Mouse (Mus musculus): ENCODE measurements around the gene Irgm1. TPM values are rescaled to one million over a fixed set of nuclear protein-coding genes. Genes with fewer than 3 reads are reported as not detected.
"Not testable (repeated sequence)": the region's sequence is repeated elsewhere in the genome, so short reads cannot be mapped to it uniquely, and the experiment has no call there.

The Irgm1 gene
- 3.0 and 3.6 TPM in 2 replicates for polyA plus RNA-seq (2016; fragmentation: Nextera tagmentation; extraction: Ambion mirVana)

DNA sequence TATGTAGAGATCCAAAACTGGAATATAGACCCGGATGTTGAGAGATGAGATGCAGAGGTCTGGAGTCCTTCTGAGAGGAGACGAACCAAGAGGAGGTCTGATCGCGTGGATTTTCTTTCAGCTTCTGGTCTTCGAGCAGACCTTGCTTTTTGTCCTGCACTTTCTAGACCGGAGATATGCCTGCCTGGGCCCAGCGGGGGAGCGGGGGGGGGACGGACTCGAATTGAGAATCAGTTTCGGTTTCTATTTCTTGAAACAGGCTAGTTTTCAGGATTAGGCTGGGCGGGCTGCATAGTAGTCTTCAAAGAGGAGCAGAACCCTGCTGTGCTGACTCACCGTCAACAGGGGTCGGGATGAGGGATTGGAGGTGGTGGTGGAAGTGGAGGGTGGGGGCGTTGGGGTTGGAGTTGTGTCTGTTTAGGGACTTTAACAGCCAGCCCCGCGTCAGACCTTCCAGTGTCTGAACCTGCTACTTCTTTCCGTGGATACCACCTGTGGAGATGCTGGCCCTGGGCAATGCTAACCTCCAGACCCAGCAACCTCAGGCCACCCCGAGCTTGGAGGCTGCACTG is at the start of gene Irgm1:
Gene Irgm1 (minus strand): TSS at position 483 of the 572 bp plus-strand sequence.
- no peaks in the 10 kb centered on the region for H3K36me3 ChIP-seq
- peak within 1 kb of the TSS; percentile 65 for H3K4me3 ChIP-seq
- 1% methylated on average over 19 of the region's 19 CpGs for WGBS
- H3K9me3 ChIP-seq: no peaks in the 10 kb centered on the region
- H3K27me3 ChIP-seq (ENCODE audit: insufficient read depth, poor library complexity, severe bottlenecking): no peaks in the 10 kb centered on the region; the same call in 1 of the 2 replicates
- H3K27ac ChIP-seq: peak within 1 kb of the TSS; percentile 85
- peaks cover 35% of the 10 kb centered on the region for H3K4me1 ChIP-seq
- DNase-seq (ENCODE audit: low spot score): peak; percentile 87

DNA sequence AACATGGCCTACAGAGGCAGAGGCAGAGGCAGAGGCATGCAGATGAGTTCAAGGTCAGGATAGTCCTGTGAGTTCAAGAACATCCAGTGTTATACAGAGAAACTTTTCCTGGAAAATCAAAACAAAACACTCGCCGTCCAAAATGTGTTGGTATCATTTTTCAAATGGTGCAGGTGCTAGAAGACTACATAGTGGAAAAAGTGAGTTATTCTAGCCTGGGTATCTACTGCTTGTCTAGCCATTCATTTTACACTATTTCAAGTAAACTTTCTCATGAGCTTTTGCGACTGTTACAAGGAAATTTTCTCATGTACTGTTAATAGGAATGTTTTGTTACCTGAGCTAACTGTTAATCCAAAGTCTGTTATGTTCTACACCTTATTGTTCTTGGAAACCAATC is 46.9 kb upstream of the Irgm1 start:
- no peaks in the 10 kb centered on the region for H3K27me3 ChIP-seq (ENCODE audit: insufficient read depth, poor library complexity, severe bottlenecking)
- no peak overlapping the region for H3K4me3 ChIP-seq
- 83% methylated on average over 3 of the region's 3 CpGs for WGBS

DNA sequence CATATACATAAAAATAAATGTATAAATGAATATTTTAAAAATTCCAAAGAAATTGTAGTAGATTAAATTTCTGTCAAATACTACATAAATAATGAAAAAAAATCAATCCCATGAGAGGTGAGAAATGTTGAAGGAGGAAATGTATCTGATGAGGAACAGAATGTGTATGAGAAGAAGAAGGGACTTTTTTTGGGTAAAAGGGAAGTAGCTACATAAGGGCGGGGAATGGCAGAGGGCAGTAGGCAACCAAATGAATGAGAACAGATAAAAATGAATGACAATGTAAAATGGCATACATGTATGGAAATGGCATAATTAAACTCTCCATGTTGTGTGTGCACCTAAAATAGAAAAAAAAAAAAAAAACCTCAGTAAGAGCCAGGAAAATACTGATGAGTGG is 42.1 kb upstream of the Irgm1 start:
- no peak overlapping the region for H3K4me3 ChIP-seq
- no peak overlapping the region for H3K27ac ChIP-seq
- no peaks in the 10 kb centered on the region for H3K36me3 ChIP-seq
- no peak for DNase-seq (ENCODE audit: low spot score)
- H3K27me3 ChIP-seq (ENCODE audit: insufficient read depth, poor library complexity, severe bottlenecking): no peaks in the 10 kb centered on the region
- H3K4me1 ChIP-seq: no peaks in the 10 kb centered on the region
- H3K9me3 ChIP-seq: no peaks in the 10 kb centered on the region
- 88% methylated on average over 1 of the region's 1 CpGs for WGBS

More for the DNA sequence above, 46.9 kb upstream of the Irgm1 start:
- Histone ChIP-seq H3K36me3 (no peaks in the 10 kb centered on the region), H3K4me1 (no peaks in the 10 kb centered on the region), H3K9me3 (no peaks in the 10 kb centered on the region), H3K27ac (no peak overlapping the region)
- no peak for DNase-seq (ENCODE audit: low spot score)

DNA sequence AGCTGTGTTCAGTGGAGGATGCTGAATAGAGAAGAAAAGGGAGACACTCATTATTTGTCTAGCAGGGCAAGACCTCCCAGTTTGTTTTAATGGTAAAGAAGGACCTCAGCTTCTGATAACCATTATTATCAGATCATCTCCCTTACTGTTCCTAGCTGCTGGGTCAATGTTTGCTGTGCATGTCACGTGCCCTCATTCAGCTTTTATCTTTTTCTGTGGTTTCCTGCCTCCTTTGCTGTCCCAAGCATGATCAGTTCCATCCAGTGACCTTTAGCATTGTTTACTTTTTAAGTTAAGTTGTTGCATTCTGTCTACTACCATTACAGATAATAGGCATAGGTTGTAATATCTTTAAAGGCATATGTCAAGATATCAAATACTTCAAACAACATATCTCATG is 37.0 kb upstream of the Irgm1 start:
- 55% methylated on average over 1 of the region's 1 CpGs for WGBS
- H3K27ac ChIP-seq: no peak overlapping the region
- H3K4me1 ChIP-seq: no peaks in the 10 kb centered on the region
- no peak overlapping the region for H3K4me3 ChIP-seq
- no peaks in the 10 kb centered on the region for H3K27me3 ChIP-seq (ENCODE audit: insufficient read depth, poor library complexity, severe bottlenecking)
- DNase-seq (ENCODE audit: low spot score): no peak
- H3K9me3 ChIP-seq: no peaks in the 10 kb centered on the region
- H3K36me3 ChIP-seq: no peaks in the 10 kb centered on the region

DNA sequence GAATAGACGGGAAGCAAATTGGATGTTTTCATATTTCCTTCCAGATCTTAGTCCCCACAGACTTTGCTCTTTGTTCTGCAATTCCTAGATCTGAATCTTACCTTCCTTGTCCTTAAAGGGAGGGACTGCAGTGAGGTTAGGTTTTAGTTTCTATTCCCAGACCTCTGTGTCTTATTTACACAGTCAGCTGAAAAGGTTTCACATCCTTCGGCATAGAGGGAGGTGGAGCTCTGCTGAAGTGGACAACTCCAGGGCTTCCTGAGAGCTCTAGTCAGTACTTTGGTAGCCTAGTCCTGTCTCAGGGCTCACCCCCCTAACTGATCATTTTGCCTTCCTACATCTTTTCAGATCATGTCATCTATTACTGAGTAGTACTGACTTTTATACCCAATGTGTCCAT is 30.5 kb upstream of the Irgm1 start, which contains the start of gene Gm5431:
Gene Gm5431 (minus strand): TSS at position 194 of the 400 bp plus-strand sequence.
- WGBS: 62% methylated on average over 2 of the region's 2 CpGs
- no peak for DNase-seq (ENCODE audit: low spot score)

DNA sequence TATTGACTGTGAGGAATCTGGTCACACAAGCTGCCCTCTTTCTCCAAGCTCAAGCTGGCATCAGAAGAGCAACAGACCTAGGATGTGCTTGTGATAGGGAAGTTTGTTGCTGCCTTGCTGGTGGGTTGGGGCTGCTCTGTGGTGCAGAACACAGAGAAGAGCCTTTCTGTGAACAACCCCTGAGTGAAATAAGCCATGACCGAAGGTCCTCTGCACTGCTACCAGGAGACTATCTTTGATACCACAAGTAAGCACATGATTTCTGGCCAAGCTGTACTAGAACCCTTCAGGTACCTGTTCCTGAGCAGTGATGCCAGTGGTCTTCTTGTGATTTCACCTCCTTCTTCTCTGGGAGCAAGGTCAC is 30.1 kb upstream of the Irgm1 start:
- not testable (repeated sequence) for H3K9me3 ChIP-seq; H3K27ac ChIP-seq; H3K4me3 ChIP-seq; H3K36me3 ChIP-seq; H3K4me1 ChIP-seq; DNase-seq (ENCODE audit: low spot score); H3K27me3 ChIP-seq (ENCODE audit: insufficient read depth, poor library complexity, severe bottlenecking)
- 74% methylated on average over 1 of the region's 1 CpGs for WGBS

More for the DNA sequence above, 30.5 kb upstream of the Irgm1 start, which contains the start of gene Gm5431:
- H3K4me3 ChIP-seq: no peak within 1 kb of the TSS
- no peaks in the 10 kb centered on the region for H3K36me3 ChIP-seq
- no peaks in the 10 kb centered on the region for H3K9me3 ChIP-seq
- no peak within 1 kb of the TSS for H3K27ac ChIP-seq
- no peaks in the 10 kb centered on the region for H3K27me3 ChIP-seq (ENCODE audit: insufficient read depth, poor library complexity, severe bottlenecking)
- no peaks in the 10 kb centered on the region for H3K4me1 ChIP-seq

DNA sequence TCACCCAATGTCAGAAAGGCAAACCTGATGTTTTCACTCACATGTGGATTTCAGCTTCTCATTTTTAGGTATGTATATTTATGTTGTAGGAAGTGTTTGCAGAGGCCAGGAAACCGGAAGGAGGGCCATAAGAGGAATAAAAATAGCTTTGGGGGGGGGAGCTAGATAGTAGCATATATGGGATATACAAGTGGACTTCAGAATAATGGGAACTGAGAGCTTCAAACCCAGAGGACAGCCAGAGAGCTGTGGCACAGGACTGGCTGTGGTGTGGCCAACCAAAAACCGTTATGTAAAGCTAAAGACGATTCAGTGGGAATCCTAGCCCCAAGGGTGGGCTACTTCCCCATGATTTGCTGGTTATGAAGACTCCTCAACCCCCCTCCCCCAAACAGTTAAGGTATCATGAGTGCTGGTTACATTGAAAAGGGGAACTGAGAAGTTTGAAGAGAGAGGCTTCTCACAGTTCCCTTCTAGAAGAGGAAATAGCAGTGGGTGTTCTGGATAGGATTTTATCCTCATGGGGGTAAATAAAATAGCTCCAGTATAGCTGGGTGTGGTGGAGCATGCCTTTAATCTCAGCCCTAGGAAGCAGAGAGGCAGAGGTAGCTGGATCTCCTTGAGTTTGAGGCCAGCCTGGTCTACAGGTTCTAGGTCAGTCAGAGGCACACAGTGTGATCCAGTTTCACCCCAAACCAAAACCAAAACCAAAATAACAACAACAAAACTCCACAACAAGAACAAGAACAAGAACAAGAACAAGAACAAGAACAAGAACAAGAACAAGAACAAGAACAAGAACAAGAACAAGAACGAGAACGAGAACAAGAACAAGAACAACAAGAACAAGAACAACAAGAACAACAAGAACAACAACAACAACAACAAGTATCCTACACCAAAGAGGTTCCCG is 29.4 kb upstream of the Irgm1 start:
- H3K9me3 ChIP-seq; H3K27me3 ChIP-seq (ENCODE audit: insufficient read depth, poor library complexity, severe bottlenecking); H3K27ac ChIP-seq; H3K4me1 ChIP-seq; DNase-seq (ENCODE audit: low spot score); H3K4me3 ChIP-seq; H3K36me3 ChIP-seq: not testable (repeated sequence)
- 76% methylated on average over 6 of the region's 6 CpGs for WGBS

DNA sequence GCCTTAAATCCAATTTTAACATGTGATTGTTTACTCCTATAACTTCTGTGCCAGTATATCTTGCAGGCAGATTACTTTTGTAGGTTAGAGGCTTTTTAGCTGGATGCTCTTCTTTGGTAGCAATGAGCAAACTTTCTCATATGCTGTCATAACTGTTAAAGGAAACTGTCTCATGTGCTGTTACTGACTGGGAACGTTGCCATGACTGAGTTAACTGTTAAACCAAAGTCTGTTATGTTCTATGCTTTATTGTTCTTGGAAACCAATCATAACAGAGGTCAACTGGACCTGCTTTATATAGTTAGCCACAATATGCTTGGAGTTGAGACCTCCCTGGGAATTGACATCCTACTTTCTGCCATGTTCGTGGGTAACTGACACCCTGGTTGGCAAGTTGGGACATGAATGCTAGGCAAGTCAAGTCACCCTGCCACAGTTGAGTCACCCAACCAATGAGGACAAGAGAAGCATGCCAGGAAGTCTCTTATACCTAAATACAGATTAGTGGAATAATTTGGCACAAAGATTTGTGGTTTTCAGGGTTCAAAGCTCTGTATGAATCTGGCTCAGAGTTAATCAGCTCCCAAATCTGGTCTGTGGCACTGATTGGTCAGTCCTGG is 27.4 kb upstream of the Irgm1 start:
- Histone ChIP-seq H3K9me3 (no peaks in the 10 kb centered on the region), H3K27ac (no peak overlapping the region), H3K4me3 (no peak overlapping the region), H3K4me1 (no peaks in the 10 kb centered on the region), H3K36me3 (no peaks in the 10 kb centered on the region), H3K27me3 (ENCODE audit: insufficient read depth, poor library complexity, severe bottlenecking) (no peaks in the 10 kb centered on the region)
- WGBS: 72% methylated on average over 2 of the region's 2 CpGs
- no peak for DNase-seq (ENCODE audit: low spot score)

DNA sequence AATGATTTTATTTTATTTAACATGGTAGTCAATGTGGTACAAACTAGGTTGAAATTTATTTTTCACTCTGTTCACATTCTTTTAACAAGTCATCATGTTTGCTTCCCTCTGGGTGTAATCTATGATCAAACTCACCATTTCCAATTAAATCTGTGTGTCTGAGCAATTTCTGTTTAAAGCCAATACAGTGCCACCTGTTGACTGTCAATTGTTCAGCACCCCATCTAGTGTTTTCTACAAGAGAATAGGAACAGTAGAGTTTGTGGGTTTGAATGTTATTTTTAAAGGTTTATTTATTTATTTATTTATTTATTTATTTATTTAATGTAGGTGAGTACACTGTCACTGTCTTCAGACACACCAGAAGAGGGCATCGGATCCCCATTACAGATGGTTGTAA is 5.2 kb upstream of the Irgm1 start:
- Histone ChIP-seq H3K4me3 (no peak overlapping the region), H3K27ac (no peak overlapping the region)
- WGBS: 94% methylated on average over 1 of the region's 1 CpGs

DNA sequence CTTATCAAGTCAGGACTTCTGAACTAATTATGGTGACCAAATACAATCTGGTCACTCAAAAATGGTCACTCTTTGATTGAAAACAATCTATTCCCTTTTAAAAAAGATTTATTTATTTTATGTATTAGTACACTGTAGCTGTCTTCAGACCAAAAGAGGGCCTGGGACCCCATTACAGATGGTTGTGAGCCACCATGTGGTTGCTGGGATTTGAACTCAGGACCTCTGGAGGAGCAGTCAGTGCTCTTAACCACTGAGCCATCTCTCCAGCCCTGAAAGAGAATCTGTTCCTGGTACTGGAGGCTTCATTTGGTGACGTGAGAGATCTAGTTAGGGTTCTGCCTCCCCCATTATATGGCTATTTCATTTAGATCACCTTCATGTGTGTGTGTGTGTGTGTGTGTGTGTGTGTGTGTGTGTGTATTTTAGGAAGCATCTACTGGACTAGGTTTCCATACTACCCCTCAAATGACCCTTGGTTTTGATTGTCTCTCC is 3.9 kb upstream of the Irgm1 start:
- not testable (repeated sequence) for H3K27ac ChIP-seq; DNase-seq (ENCODE audit: low spot score); H3K4me3 ChIP-seq; H3K27me3 ChIP-seq (ENCODE audit: insufficient read depth, poor library complexity, severe bottlenecking); H3K9me3 ChIP-seq; H3K36me3 ChIP-seq
- WGBS: 60% methylated on average over 1 of the region's 1 CpGs
- H3K4me1 ChIP-seq: peaks cover 24% of the 10 kb centered on the region

More for the DNA sequence above, 5.2 kb upstream of the Irgm1 start:
- Histone ChIP-seq H3K4me1 (peaks cover 14% of the 10 kb centered on the region), H3K36me3 (no peaks in the 10 kb centered on the region), H3K27me3 (ENCODE audit: insufficient read depth, poor library complexity, severe bottlenecking) (no peaks in the 10 kb centered on the region; the same call in 1 of the 2 replicates), H3K9me3 (no peaks in the 10 kb centered on the region)
- no peak for DNase-seq (ENCODE audit: low spot score)

DNA sequence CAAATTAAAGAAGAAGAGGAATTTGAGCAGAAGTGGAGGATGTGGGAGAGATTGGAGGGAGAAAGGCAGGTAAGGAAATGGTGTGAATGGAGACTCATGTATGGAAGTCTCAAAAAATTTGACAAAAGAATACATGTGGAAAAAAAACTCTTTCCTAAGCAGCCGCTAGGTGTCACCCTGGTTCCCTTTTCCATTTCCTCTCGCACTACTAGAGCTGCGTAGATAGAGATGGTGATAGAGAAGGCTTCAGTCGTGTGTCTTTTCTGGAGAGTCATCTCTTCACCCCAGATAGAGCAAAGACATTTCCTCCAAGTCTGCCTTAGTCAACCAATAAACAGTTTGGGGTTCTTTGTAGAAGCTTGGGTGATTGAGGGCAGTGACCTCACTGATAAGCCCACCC is 3.0 kb upstream of the Irgm1 start:
- 0% methylated on average over 4 of the region's 4 CpGs for WGBS

DNA sequence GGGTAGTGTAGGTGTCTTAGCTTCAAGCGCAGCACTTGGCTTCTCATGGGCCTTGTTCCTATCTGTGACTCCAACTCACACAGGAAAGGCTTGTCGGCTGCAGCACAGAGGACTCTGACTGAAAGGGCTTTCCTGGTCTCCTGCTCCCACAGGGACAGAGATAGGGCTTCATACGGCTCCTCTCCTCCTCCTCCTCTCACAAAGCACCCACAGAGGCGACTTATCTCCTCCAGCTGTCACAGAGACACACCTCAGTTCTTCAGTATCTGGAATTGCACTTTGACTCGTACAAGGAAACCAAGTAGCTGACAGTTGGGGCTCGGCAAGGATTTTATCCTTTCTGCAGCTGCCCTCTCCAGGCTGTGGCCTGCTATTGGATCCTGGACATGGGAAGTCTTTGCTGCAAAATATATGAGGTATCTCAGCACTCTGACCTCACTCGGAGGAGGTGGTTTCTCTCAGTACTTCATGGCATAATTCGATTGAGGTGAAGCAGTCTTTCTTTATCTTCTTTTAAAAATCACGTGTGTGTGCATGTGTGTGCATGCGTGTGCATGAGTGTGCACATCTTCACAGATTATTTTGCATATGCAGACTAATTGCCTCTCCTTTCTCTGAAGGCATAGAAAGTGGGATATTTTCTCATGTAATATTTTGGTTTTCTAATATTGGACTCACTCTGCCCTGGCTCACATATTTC is 2.3 kb upstream of the Irgm1 start:
- WGBS: 38% methylated on average over 10 of the region's 10 CpGs
- Histone ChIP-seq H3K27ac (0 out of 2 replicates have a peak overlapping the region, but pooled peaks have one; percentile 16), H3K4me1 (peaks cover 35% of the 10 kb centered on the region), H3K9me3 (no peaks in the 10 kb centered on the region), H3K27me3 (ENCODE audit: insufficient read depth, poor library complexity, severe bottlenecking) (no peaks in the 10 kb centered on the region; the same call in 1 of the 2 replicates), H3K4me3 (no peak overlapping the region), H3K36me3 (no peaks in the 10 kb centered on the region)
- DNase-seq (ENCODE audit: low spot score): no peak

More for the DNA sequence above, 3.0 kb upstream of the Irgm1 start:
- no peaks in the 10 kb centered on the region for H3K36me3 ChIP-seq
- no peaks in the 10 kb centered on the region for H3K9me3 ChIP-seq
- no peak overlapping the region for H3K4me3 ChIP-seq
- no peaks in the 10 kb centered on the region; the same call in 1 of the 2 replicates for H3K27me3 ChIP-seq (ENCODE audit: insufficient read depth, poor library complexity, severe bottlenecking)
- DNase-seq (ENCODE audit: low spot score): no peak
- H3K27ac ChIP-seq: no peak overlapping the region
- peaks cover 29% of the 10 kb centered on the region for H3K4me1 ChIP-seq

Measured in heart, embryonic 10.5 days (tissue).